In genomic region chr3:79670556-79670955, GRCm38 (mm10) we compare ENCODE assay signal across 26 mouse cellular contexts. TPM values are rescaled to one million over a fixed set of nuclear protein-coding genes. Genes with fewer than 3 reads are reported as not detected.
DNase-seq lines count a peak whose midpoint lies in the region; ATAC-seq and TF ChIP-seq lines count a peak whose summit lies in the region.
"Had no signal": no experiment of that assay in that cellular context is flagged by ENCODE, and none has a peak within 500 bp of the region (broad histone marks: within the 10 kb centered on the region; RNA-seq: fewer than 3 reads in every experiment).

No protein-coding gene starts in this region.

- H3K4me1 ChIP-seq in megakaryocyte, embryonic 14.5 days: peaks cover 13% of the 10 kb centered on the region
- H3K4me1 ChIP-seq in kidney, embryonic 16.5 days (ENCODE audit: insufficient read depth, low read length): no peaks in the 10 kb centered on the region
- H3K4me1 ChIP-seq in lung, postnatal 0 days (ENCODE audit: insufficient read depth, low read depth, low read length): no peaks in the 10 kb centered on the region
- no peaks in the 10 kb centered on the region for H3K4me1 ChIP-seq in forebrain, embryonic 15.5 days
- H3K4me1 ChIP-seq: embryonic facial prominence, embryonic 12.5 days; forebrain, embryonic 12.5 days; heart, embryonic 15.5 days had no signal

- H3K9me3 ChIP-seq in megakaryocyte, embryonic 14.5 days: peaks cover 14% of the 10 kb centered on the region
- no peaks in the 10 kb centered on the region for H3K9me3 ChIP-seq in kidney, embryonic 16.5 days (ENCODE audit: low read length)
- H3K9me3 ChIP-seq in lung, postnatal 0 days (ENCODE audit: low read length): no peaks in the 10 kb centered on the region
- H3K9me3 ChIP-seq in forebrain, embryonic 15.5 days: no peaks in the 10 kb centered on the region
- H3K9me3 ChIP-seq: embryonic facial prominence, embryonic 12.5 days; forebrain, embryonic 12.5 days; G1E; heart, embryonic 15.5 days had no signal

- H3K4me2 ChIP-seq in kidney, embryonic 16.5 days (replicated peaks; ENCODE audit: low read depth, low read length): no peak overlapping the region
- H3K4me2 ChIP-seq in lung, postnatal 0 days (replicated peaks; ENCODE audit: low read depth, low read length): no peak overlapping the region
- no peak overlapping the region for H3K4me2 ChIP-seq in forebrain, embryonic 15.5 days (replicated peaks)
- H3K4me2 ChIP-seq: embryonic facial prominence, embryonic 12.5 days; forebrain, embryonic 12.5 days; heart, embryonic 15.5 days; hindbrain, embryonic 14.5 days; liver, embryonic 11.5 days had no signal

- WGBS in kidney, embryonic 16.5 days: 73% methylated on average over 7 of the region's 7 CpGs
- 77% methylated on average over 7 of the region's 7 CpGs for WGBS in lung, postnatal 0 days
- WGBS in forebrain, embryonic 15.5 days: 83% methylated on average over 7 of the region's 7 CpGs

- no peak overlapping the region for H3K27ac ChIP-seq in kidney, embryonic 16.5 days (ENCODE audit: low read length)
- no peak overlapping the region for H3K27ac ChIP-seq in lung, postnatal 0 days (ENCODE audit: low read length)
- no peak overlapping the region for H3K27ac ChIP-seq in forebrain, embryonic 15.5 days (replicated peaks)
- H3K27ac ChIP-seq: embryonic facial prominence, embryonic 12.5 days; forebrain, embryonic 12.5 days; heart, embryonic 15.5 days; hindbrain, embryonic 14.5 days had no signal

- peak; percentile 27 to 53 for DNase-seq in kidney, postnatal 4 days
- DNase-seq in layer of hippocampus, postnatal 25 days (ENCODE audit: extremely low spot score in 1 of 2, low spot score in 1 of 2): no peak
- no peak for DNase-seq in lung, postnatal 0 days (ENCODE audit: low spot score)
- DNase-seq: adrenal gland, adult 8-10 months; cerebellum, adult 18-20 months; cerebellum, postnatal 14 days; heart, postnatal 36 days; liver, postnatal 0 days; lung, postnatal 14 days; right cerebral cortex, adult 18-20 months; right cerebral cortex, postnatal 4 days had no signal

- H3K27me3 ChIP-seq in megakaryocyte, embryonic 14.5 days (replicated peaks): peaks cover 11% of the 10 kb centered on the region
- H3K27me3 ChIP-seq in kidney, embryonic 16.5 days (ENCODE audit: insufficient read depth, low read length): no peaks in the 10 kb centered on the region
- H3K27me3 ChIP-seq in lung, postnatal 0 days (replicated peaks; ENCODE audit: insufficient read depth, low read length): no peaks in the 10 kb centered on the region
- H3K27me3 ChIP-seq in forebrain, embryonic 15.5 days: no peaks in the 10 kb centered on the region
- H3K27me3 ChIP-seq: embryonic facial prominence, embryonic 12.5 days; forebrain, embryonic 12.5 days; heart, embryonic 15.5 days had no signal

- TF ChIP-seq CTCF in lung, postnatal 0 days (IDR thresholded peaks at IDR 0.05): no peak

- peak overlapping the region; percentile 74 for H3K4me3 ChIP-seq in megakaryocyte, embryonic 14.5 days (replicated peaks)
- no peak overlapping the region for H3K4me3 ChIP-seq in kidney, embryonic 16.5 days (ENCODE audit: low read length)
- no peak overlapping the region for H3K4me3 ChIP-seq in lung, postnatal 0 days (ENCODE audit: low read depth, low read length)
- no peak overlapping the region for H3K4me3 ChIP-seq in forebrain, embryonic 15.5 days
- H3K4me3 ChIP-seq: embryonic facial prominence, embryonic 12.5 days; forebrain, embryonic 12.5 days; heart, embryonic 15.5 days; myocyte had no signal

- ATAC-seq in megakaryocyte, adult 5-6 weeks (ENCODE audit: poor library complexity, severe bottlenecking): no peak
- ATAC-seq in kidney, embryonic 16.5 days (ENCODE audit: low FRiP score, low TSS enrichment): peak; percentile 47; the same call in 1 of the 2 replicates
- ATAC-seq in lung, postnatal 0 days: no peak
- ATAC-seq in forebrain, embryonic 15.5 days (replicated peaks): no peak
- ATAC-seq: activated CD4-positive, CD25-positive, alpha-beta regulatory T cell, adult 4 months; inflammation-experienced regulatory T-cells, adult 6 months; midbrain, embryonic 16.5 days; Patski had no signal

- no peak for TF ChIP-seq EP300 in lung, postnatal 0 days (IDR thresholded peaks at IDR 0.05)

- H3K36me3 ChIP-seq in megakaryocyte, embryonic 14.5 days (replicated peaks; ENCODE audit: low read length): no peaks in the 10 kb centered on the region
- no peaks in the 10 kb centered on the region for H3K36me3 ChIP-seq in kidney, embryonic 16.5 days (ENCODE audit: insufficient read depth, low read length)
- H3K36me3 ChIP-seq in lung, postnatal 0 days (ENCODE audit: insufficient read depth, low read length): no peaks in the 10 kb centered on the region
- H3K36me3 ChIP-seq in forebrain, embryonic 15.5 days: no peaks in the 10 kb centered on the region
- H3K36me3 ChIP-seq: embryonic facial prominence, embryonic 12.5 days; forebrain, embryonic 12.5 days; G1E; heart, embryonic 15.5 days had no signal

- H3K9ac ChIP-seq in kidney, embryonic 16.5 days (replicated peaks; ENCODE audit: low read length): no peak overlapping the region
- H3K9ac ChIP-seq in lung, postnatal 0 days (replicated peaks; ENCODE audit: low read depth): no peak overlapping the region
- H3K9ac ChIP-seq in forebrain, embryonic 15.5 days (replicated peaks): no peak overlapping the region
- H3K9ac ChIP-seq: embryonic facial prominence, embryonic 12.5 days; forebrain, embryonic 12.5 days; heart, embryonic 15.5 days; hindbrain, embryonic 14.5 days; liver, postnatal 0 days had no signal

RNA-seq across cellular contexts. Expression of gene Etfdh, which starts 41.3 kb away (rescaled TPM):
- polyA plus RNA-seq in megakaryocyte, embryonic 14.5 days (2012; ENCODE audit: insufficient read depth, low replicate concordance): 6.7 and 13.1 TPM in 2 replicates
- total RNA-seq in megakaryocyte, adult 5-6 weeks (2015): 28.4 and 34.4 TPM in 2 replicates
- 49.6 and 56.6 TPM in 2 replicates for total RNA-seq in megakaryocyte, adult 5-6 weeks (2017)
- polyA plus RNA-seq in kidney, embryonic 16.5 days (2015; fragmentation: Nextera tagmentation; extraction: Ambion mirVana): 85.0 and 85.3 TPM in 2 replicates
- total RNA-seq in layer of hippocampus, postnatal 25 days (2021): 10 to 100 TPM; 26.2 to 27.2 TPM
- polyA plus RNA-seq in lung, postnatal 0 days (2015; fragmentation: Nextera tagmentation; extraction: Ambion mirVana): 53.3 and 53.5 TPM in 2 replicates
- polyA plus RNA-seq in forebrain, embryonic 15.5 days (2015; fragmentation: Nextera tagmentation; extraction: Ambion mirVana): 40.2 and 42.6 TPM in 2 replicates

RNA-seq across cellular contexts. Expression of gene 4930579G24Rik, which starts 41.7 kb away (rescaled TPM):
- polyA plus RNA-seq in megakaryocyte, embryonic 14.5 days (2012; ENCODE audit: insufficient read depth, low replicate concordance): 0.86 TPM in 1 of 2 replicates, not detected in the other
- total RNA-seq in megakaryocyte, adult 5-6 weeks (2015): 31.1 and 39.0 TPM in 2 replicates
- total RNA-seq in megakaryocyte, adult 5-6 weeks (2017): 11.8 and 16.7 TPM in 2 replicates
- 29.4 and 30.1 TPM in 2 replicates for polyA plus RNA-seq in kidney, embryonic 16.5 days (2015; fragmentation: Nextera tagmentation; extraction: Ambion mirVana)
- total RNA-seq in layer of hippocampus, postnatal 25 days (2021): 1 to 10 TPM; 1.9 TPM
- polyA plus RNA-seq in lung, postnatal 0 days (2015; fragmentation: Nextera tagmentation; extraction: Ambion mirVana): 4.3 and 5.3 TPM in 2 replicates
- 9.6 and 11.1 TPM in 2 replicates for polyA plus RNA-seq in forebrain, embryonic 15.5 days (2015; fragmentation: Nextera tagmentation; extraction: Ambion mirVana)

Comparison
In these comparisons a context has a peak if more than half of its experiments do, and no peak if none do; other contexts are left out.
1. DNase-seq: peak in kidney, postnatal 4 days (2 of 2); none in layer of hippocampus, postnatal 25 days (0 of 2) and lung, postnatal 0 days (single experiment).